Mouse (Mus musculus) left cerebral cortex, postnatal 14 days (tissue): Measurements from ENCODE around the gene Chil1. TPM values are rescaled to one million over a fixed set of nuclear protein-coding genes. Genes with fewer than 3 reads are reported as not detected.

Source experiments
- DNase-seq, 2 experiments: peaks; one replicate each; pipeline ENCODE4 v3.0.0; 2021 to 2022; ENCODE audit warnings: low spot score in 2 of 2, mixed read lengths in 1 of 2
- intact Hi-C: fragments of 180-260 bp; cut with DNase I; formaldehyde crosslinking; loops from one replicate; pipeline ENCODE4 v1.15.1; 2025
- total RNA-seq, 2 experiments: library from RNA; stranded (reverse); gene quantifications; 2 replicates each; pipeline ENCODE4 v1.2.3; 2021

The Chil1 gene
- total RNA-seq, 2 experiments from 2014 or later, result 5.9 to 6.9 TPM

DNA sequence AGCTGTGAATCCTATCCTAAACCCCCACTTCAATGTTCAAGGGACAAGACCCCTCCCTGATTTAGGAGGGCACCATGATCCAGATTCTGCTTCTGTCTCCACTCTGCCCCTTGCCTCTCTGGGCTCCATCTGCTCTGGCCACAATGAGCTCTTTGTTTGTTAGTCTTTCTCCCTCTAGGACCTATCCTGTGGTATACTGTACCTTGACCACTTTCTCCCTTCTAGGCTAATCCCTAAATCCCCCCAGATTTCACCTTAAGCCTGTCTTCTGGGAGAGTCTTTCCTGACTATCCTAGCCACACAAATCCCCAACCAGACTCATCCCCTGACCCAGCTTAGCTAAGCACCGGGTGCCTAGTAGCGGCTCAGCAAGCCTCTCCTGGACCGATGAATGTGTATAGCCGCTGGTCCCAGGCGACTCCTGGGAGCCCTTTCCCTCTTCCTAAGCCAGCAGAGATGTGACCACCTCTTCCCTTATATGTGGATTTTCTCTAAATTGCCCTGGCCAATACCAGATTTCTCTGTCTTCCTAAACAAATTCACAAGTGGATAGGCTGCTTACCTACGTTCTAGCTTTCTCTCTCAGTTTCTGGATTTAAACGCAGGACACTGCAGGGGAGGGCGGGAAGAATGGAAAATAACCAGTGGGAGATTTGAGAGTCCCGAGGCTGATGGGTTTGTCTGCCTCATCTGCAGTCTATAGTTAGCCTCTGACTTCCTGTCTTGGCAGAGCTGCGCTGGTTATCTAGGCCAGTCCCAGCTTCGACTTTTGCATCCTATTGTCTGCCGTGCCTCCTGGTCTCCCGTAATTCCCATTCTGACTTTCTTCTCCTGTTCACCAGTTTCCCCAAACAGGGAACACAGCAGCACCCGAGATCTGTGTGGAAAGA, 14.3 kb upstream of the Chil1 start:
- intact Hi-C loops, result no loop called here
- DNase-seq, result no peak

DNA sequence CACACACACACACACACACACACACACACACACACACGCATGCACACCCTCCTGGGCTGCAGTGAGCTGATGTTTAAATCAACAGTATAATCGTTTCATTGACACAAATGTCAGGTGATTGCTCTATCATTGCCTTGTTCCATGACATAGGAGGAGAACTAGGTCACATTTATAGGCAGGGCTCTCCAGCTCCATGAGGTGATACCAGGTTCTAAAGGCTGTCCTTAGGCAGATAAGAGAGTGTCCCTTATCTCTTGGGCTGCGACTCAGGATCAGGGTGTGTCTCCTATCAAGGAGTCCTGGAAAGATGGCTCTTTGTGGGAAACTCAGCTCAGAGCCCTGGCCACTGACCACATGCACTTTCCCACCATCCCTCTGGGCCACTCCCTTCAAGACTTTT, 13.4 kb upstream of the Chil1 start:
- DNase-seq, result no peak
- intact Hi-C loops, result no loop called here

DNA sequence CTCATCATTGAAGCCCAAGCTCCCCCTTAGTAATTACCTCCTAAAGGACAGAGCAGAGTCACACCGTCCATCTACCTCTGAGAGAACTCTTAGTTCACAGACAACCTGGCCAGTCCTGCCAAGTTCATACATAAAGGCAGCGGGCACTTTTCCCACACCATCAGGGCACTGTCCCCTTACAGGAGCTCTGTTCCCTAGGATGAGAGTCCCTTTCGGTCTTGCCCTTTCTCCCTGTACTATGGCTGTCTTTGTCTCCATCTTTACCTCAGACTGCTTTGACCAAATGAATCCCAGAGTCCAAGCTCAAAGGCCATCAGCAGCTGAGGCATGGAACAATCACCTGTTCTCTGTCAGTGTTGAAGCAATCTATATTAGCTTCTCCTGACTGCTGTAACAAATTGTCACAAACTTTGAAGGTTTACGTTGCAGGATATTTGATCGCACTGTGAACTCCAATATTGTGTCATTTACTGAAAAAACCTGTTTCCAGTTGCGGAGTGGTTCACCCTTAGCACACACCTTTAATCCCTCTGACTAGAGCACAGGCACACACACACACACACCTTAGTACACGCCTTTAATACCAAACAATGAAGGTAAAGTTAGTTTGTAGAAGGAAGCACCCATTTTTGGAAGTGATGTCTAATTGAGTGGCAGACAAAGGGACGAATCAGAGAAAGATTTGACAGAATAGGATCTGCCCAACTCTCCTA, 12.8 kb upstream of the Chil1 start:
- intact Hi-C loops, result no loop called here
- no peak for DNase-seq

DNA sequence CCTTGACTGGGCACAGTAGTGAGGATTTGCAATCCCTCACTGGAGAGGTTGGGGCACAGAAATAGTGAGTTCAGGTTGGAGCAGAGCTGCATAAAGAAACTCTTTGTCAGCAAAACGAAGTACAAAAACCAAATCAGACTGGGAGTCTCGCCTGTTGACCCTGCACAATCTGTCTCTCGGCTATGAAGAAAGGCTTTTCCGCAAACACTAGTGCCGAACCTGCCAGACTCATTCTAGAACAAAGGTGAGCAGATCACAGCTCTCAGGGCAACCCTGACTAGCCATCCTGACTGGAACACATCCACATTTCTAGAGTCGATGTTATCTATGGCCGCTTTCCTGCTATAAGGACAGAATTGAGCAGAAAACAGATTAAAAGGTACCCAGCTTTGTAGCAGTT, 8.9 kb upstream of the Chil1 start:
- DNase-seq, result no peak
- intact Hi-C loops, result no loop called here

DNA sequence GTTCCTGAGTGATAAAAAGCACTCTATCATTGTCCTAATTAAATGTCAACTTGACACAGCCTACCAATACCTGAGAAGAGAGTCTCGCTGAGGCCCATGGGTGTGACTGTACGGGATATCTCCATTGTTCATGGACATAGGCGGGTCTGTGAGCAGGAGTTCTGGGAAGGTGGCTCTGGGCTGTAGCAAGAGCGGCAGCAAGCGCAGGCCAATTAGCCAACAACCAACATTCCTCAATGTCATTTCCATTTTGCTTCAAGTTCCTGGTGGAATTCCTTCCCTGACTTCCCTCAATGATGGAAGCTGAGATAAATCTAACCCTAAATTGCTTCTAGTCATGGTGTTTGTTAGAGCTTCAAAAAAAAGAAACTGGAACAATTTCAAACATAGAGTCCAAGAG, 4.0 kb upstream of the Chil1 start:
- no peak for DNase-seq
- intact Hi-C loops, result no loop called here

DNA sequence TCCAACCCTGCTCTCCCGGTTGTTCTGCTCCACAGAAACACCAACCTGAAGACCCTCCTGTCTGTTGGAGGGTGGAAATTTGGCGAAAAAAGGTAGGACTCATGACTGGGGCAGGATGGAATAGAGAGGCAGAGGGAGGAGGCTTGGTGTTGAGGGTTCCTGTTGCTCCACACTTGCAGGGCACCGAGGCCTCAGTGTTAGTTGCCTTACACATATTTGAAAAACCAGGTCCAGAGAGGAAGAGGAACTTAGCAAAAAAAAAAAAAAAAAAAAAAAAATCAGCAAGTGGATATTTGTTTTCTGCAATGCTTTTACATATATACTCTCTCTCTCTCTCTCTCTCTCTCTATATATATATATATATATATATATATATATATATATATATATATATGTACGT, 2.1 kb downstream of the Chil1 start:
- no peak for DNase-seq

DNA sequence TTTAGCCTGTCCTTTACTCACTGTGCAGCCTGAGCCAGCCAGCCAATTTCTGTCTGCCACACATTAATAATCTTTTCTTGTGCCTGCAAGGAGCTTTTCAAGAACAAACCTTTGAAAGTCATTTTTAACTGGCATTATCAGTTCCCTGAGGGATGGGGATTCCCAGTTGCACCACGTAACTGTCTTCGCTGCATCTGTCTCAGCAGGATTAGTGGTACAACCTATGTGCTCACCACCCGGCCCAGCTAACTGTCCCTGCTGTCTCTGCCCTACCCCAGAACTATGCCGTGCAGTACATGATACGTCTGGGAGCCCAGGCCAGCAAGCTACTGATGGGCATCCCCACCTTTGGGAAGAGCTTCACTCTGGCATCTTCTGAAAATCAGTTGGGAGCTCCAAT, 6.2 kb downstream of the Chil1 start:
- intact Hi-C loops, result no loop called here
- DNase-seq, result no peak

More for the DNA sequence above, 2.1 kb downstream of the Chil1 start:
- intact Hi-C loops, result no loop called here

DNA sequence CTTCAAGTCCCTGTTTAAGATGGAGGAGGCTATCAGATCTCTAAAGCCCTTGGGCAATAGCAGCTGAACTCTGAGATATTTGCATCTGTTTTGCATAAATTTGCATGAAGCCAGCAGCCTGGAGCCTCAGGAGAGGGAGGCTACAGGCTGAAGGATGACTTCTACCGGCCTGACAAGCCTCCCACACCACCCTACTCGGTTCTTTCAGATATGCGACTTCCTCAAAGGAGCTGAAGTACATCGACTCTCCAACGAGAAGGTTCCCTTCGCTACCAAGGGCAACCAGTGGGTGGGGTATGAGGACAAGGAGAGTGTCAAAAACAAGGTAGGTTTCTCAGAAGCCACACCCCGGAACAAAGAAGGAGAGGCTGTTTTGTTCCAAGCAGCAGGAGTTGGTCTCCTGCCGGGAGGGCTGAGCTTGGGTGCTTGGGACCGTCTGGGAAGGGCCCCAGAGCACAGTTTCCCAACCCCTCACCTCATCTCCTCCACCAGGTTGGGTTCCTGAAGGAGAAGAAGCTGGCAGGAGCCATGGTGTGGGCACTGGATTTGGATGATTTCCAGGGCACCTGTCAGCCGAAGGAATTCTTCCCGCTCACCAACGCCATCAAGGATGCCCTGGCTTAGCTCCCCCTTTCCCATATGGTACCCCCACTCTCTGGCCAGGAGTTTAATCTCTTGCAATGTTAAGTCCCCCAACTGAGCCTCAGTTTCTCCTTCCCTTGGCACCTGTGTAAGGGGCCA, 7.2 kb downstream of the Chil1 start:
- DNase-seq, result peak in 1 of 2 experiments; percentile 67

DNA sequence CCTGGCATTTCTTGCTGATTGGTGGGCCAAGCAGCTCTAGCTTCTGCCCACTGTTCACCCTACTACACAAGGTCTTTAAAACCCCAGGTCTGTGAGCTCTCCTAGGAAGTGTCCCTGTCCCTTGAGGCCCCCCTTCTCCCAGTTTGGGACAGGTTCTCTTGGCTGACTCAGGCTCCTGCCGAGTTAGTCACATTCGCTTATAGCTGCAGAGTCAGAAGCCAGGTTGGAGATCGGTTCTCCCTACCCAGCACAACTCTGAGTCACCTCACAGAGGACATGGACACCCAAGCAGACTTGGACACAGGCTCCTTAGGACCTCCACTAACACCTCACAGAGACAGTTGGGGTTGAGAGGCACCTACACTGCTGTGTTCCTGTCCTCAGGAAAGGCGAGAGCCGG, 9.2 kb downstream of the Chil1 start:
- intact Hi-C loops, result no loop called here
- no peak for DNase-seq

More for the DNA sequence above, 7.2 kb downstream of the Chil1 start:
- intact Hi-C loops, result no loop called here

DNA sequence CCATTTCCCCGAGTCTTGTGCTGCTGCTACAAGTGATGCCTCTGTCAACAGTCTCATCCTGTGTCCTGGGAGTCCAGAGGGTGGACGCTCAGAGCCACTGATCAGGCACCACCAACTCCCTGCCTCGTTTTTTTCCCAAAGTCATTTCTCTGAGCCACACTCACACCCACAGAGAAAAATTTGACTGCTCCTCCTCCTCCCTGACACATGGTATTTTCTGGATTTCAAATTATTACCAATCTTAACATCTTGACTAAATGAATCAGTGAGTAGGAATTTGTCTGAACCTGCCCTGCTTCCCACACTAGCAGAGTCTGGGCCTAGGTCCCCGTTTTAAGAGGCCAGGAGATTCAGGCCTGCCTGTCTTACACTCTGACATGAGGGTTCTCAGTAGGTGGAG, 10.0 kb downstream of the Chil1 start:
- intact Hi-C loops, result no loop called here
- no peak for DNase-seq

DNA sequence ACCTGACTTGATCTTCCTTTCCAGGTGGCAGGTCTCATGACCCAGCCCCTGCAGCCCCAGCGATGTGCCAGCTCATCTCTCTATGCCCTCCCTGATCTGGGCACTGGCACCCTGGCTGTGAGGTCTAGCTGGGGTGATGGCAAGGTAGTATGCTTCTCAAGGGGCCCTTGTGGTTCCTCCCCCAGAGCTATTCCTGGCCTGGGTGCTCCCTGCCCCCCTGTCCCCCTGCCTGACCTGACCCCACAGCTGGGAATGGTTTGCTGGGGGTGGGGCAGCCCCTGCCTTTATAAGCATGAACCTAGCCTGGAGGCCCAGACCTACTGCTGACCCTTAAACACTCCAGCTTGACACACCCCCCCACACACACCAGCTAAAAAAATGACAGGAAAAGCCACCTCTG, 11.2 kb downstream of the Chil1 start, which contains the start of gene Mybph:
Gene Mybph (plus strand): TSS at position 323 of the 400 bp plus-strand sequence.
- DNase-seq, result no peak
- intact Hi-C loops, result no loop called here

DNA sequence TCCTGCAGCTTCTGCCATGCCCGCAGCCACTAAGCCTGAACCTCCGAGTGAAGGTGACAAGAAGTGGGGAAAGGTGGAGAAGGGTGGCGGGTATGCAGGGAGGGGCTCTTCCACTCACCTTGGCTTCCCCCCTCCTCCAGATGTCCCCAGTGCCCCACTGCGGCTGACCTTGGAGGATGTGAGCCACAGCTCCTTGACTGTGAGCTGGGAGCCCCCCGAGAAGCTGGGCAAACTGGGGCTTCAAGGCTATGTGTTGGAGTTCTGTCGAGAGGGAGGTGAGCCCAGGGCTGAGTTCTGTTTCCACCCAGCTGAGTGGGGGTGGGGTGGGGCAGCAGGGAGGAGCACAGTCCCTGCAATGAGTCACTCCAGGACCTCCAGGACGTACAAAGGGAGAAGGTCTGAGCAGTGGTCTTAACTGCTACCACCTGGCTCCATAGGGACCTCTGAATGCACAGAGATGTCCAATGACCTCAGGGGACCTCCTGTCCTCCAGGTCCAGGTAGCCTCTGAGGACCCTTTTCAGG, 11.8 kb downstream of the Chil1 start:
- intact Hi-C loops, result no loop called here

DNA sequence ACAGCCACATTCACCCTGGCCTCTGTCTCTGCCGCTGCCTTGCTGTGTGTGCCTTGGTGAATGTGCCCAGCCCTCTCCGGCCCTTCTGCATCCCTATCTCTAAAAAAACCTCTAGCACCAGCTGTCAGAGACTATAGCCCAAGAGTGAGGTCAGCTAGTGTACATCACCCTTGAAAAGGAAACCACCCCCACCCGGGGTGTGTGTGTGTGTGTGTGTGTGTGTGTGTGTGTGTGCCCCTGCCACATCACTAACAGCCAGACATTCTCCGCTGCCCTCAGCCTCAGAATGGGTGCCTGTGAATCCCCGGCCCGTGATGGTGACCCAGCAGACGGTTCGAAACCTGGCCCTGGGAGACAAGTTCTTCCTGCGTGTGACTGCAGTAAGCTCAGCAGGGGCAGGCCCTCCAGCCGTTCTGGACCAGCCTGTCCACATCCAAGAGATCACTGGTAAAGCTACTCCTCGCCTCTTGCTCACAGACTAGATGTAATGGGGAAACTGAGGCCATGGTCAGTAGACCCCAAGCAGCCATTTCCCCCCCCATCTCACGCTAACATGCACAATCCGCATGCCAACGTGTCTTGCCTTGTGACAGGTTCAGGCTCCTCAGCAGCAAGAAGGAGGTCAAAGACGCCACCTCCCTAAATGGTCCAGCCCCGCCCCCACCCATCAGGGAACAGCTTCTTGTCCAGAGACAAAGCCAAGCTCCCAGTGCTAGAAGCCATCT, 12.5 kb downstream of the Chil1 start:
- no peak for DNase-seq
- intact Hi-C loops, result loop anchor here (5.0 kb wide), 1 partner anchor 42 kb away; no protein-coding TSS in a partner anchor

More for the DNA sequence above, 11.8 kb downstream of the Chil1 start:
- DNase-seq, result no peak

DNA sequence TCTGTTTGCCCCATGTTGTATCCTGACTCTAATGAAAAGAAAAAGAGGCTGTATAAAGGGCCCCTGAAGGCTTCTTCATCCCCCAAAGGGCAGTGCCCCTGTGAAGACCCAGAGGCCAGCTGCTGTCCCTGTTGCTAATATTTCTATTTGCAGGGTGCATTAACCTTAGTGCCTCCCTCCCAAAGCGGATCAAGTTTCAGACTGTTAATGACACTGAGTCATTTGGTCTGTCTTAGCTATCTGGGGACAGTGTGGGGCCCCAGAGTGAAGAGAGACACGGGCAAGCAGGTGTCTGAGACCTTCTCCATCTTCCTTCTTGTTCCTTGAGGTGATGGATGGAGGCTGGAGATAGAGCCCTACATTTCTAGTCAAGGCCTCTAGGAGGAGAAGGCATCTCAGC, 13.1 kb downstream of the Chil1 start:
- intact Hi-C loops, result loop anchor here (5.0 kb wide), 1 partner anchor 43 kb away; no protein-coding TSS in a partner anchor
- no peak for DNase-seq

DNA sequence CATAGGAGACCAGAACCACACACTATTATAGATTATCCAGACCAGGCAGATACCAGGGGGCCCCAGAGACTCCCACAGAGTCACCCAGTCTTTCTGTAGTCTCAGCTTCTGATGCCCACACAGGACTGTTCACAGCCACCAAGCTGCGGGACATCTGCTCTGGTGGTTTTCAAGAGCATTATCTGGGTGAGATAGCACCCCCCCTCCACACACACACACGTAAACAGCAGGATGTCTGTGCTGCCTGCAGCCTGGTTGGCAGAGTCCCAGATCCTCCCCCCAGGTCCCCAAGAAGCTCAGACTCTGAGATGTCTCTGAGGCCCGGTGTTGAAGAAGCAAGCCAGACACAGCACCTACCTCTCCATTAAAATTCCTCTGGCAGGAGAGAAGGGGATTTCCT, 13.6 kb downstream of the Chil1 start:
- intact Hi-C loops, result loop anchor here (5.0 kb wide), 1 partner anchor 43 kb away; no protein-coding TSS in a partner anchor
- peak; percentile 67 to 80 for DNase-seq

DNA sequence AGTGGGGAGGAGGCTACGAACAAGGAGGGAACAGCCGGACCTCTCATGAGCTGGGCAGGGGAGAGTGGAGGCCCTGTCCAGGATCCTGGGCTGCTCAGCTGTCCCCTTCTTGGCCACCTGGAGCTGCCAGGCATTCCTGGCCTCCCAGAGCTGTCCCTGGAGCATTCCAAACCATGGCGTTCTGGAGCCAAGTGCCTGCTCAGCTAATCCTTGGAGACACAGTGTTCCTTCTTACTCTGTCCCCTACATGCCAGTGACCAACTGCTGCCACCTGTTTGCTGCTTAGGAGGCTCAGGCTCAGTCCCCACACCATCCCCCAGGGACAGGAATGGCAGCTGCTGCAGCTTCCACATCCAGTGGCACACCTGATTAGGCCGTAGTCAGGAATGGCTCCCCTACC, 14.0 kb downstream of the Chil1 start:
- DNase-seq, result peak in 1 of 2 experiments; percentile 54
- intact Hi-C loops, result loop anchor here (2.0 to 5.0 kb wide), 3 partner anchors 39 to 49 kb away; partner anchors contain the start of gene Adora1

DNA sequence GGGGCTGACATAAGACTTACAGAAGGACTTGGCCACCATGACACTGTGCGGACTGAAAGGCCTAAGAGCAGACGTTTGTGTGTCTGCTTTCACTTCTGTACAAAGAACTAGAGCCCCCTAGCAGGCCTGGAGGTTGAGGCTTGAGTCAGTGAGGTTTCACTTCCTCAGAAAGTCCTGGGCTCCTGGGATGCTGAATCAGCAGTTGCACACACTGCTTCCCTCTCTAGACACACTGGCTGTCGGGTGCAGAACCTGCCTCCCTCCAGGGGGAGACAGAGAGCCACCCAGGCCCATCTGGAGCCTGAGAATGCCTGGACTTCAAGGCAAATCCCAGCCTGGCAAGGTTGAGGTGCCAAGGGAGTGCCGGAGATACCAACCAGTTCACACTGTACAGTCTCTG, 14.4 kb downstream of the Chil1 start:
- intact Hi-C loops, result loop anchor here (2.0 to 5.0 kb wide), 3 partner anchors 38 to 48 kb away; partner anchors contain the start of gene Adora1
- DNase-seq, result peak; percentile 82 to 85

DNA sequence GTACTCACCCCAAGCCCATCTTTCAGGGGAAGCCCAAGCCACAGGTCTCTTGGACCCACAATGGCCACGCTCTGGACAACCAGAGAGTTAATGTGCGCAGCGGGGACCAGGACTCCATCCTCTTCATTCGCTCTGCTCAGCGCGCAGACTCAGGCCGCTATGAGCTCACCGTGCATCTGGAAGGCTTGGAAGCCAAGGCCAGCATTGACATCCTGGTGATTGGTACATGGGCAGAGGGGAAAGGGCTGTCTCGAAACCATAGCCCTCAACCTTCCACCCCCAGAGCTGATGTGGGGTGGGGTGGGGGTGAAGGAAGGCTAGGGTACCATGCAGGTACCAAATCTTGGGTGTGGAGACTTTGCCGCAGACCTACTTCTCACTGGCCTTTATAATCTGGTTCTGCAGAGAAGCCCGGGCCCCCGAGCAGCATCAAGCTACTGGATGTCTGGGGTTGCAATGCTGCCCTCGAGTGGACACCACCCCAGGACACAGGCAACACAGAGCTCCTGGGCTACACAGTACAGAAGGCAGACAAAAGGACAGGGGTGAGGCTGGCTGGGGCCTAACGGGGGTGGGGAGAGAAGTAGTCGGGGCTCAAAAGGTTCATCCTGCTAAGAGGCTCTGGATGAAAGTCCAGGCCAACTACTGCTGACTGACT, 15.5 kb downstream of the Chil1 start:
- intact Hi-C loops, result loop anchor here (2.0 to 5.0 kb wide), 3 partner anchors 37 to 47 kb away; partner anchors contain the start of gene Adora1
- DNase-seq, result no peak
